Mouse (Mus musculus) embryo, embryonic 11 days (tissue): ENCODE results near the gene Cdk18.

Experiments
- DNase-seq: peaks from one replicate; pipeline ENCODE4 v3.0.0-alpha.2; 2015

Cdk18 gene

GRCm38 (mm10) chr1:132109368-132109767, 30.1 kb downstream of the Cdk18 start:
- no peak for DNase-seq

DNA sequence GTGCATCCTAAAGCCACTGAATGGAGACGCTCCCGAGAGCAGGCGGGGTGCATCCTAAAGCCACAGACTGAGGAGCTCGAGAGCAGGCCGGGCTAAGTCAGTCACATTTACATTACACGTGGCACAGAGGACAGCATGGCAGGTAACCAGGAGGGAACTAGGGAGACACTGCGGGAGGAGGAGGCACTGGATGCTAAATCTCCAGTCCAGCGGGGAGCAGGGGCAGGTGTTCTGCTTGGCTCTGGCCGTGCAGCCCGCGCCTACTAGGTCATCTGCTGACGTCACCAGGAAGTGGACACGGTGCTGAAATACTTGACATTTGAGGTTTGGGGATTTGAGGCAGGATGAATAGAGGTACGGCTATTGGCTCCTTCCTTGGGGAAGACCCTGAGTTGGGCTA, 35.1 kb downstream of the Cdk18 start:
- no peak for DNase-seq

DNA sequence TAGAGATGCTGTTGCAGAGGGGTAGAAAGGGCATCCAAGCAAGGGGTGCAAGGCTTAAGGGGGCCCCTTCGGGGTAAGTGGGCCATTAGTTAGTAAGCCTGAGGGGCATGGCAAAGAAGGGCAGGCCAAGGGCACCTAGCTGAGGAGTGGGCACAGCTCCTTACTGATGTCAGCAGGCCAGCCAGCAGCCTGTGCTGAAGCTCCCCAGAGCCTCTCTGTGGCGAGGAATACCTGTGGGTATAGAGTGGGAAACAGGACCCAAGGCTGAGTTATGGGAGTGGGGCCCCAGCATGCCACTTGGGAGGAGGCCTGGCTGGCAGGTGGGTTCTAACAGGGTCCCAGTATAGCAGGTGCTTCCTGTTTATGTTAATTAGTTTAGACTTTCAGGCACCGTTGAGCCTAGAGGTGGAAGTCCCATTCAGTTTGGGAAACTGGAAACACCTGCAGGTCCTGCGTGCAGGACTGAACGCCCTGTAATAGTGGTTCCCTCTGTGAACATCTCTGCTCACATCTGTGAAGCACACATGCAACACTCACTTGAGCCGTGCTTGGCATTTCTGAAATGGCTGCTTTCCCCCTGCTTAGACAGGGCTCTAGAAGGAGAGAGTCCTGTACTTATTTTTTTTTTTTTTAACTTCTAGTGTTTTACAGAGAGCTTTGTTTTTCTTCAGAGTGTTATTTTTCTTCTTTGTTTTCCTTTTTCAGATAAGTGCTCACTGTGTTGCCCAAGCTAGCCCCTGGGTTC, 37.4 kb downstream of the Cdk18 start:
- DNase-seq: no peak

GRCm38 (mm10) chr1:132099775-132100174, 39.7 kb downstream of the Cdk18 start:
- DNase-seq: no peak

- no peak for DNase-seq
These were observed 40.5 kb downstream of the Cdk18 start for GRCm38 (mm10) chr1:132099016-132099415.

- DNase-seq: no peak
These were observed 41.4 kb downstream of the Cdk18 start for GRCm38 (mm10) chr1:132098076-132098475.

GRCm38 (mm10) chr1:132095356-132096004, 44.0 kb downstream of the Cdk18 start:
- peak; percentile 9 for DNase-seq

DNA sequence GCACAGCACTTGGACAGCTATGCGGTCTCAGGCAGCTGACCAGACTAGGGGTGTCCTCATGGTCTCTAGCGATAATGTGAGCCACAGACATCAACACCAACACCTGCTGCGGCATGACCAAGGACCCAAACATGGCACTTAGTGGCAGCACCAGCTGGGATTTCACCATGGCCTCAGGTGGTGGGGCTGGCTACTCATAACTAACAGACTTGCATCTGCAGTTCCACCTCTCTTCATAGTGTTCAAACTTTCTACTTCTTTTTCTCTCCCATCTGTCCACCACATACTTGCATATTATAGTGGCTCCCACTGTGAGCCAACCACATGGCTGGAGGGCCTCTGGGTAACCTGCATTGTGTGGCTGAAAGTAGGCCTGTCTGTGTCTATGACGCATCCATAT, 46.2 kb downstream of the Cdk18 start:
- DNase-seq: no peak

- no peak for DNase-seq
These were observed 49.2 kb downstream of the Cdk18 start for GRCm38 (mm10) chr1:132090266-132090665.

GRCm38 (mm10) chr1:132089767-132090166, 49.7 kb downstream of the Cdk18 start:
- no peak for DNase-seq

DNA sequence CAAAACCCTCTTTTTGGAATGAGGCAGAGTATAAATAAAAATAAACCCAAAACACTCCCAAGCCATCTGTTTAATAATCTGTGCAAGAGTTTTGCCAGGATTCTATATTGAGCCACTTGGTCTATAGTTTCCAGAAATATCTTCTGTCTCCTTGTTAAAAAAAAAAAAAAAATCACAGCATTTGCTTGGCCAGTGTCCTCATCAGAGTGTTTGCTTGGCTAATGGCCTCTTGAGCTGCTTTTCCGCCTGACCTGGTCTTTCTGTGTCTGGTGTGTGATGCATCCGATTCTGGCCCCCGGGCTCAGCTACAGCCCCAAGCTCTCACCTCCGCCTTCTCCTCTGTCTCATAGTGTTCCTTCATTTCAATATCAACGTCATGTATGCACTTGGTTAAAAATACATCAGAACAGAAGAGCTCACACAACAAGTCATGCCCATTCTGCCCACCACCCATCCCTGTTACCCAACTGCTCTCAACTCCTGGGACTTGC, 51.3 kb downstream of the Cdk18 start:
- DNase-seq: no peak

DNA sequence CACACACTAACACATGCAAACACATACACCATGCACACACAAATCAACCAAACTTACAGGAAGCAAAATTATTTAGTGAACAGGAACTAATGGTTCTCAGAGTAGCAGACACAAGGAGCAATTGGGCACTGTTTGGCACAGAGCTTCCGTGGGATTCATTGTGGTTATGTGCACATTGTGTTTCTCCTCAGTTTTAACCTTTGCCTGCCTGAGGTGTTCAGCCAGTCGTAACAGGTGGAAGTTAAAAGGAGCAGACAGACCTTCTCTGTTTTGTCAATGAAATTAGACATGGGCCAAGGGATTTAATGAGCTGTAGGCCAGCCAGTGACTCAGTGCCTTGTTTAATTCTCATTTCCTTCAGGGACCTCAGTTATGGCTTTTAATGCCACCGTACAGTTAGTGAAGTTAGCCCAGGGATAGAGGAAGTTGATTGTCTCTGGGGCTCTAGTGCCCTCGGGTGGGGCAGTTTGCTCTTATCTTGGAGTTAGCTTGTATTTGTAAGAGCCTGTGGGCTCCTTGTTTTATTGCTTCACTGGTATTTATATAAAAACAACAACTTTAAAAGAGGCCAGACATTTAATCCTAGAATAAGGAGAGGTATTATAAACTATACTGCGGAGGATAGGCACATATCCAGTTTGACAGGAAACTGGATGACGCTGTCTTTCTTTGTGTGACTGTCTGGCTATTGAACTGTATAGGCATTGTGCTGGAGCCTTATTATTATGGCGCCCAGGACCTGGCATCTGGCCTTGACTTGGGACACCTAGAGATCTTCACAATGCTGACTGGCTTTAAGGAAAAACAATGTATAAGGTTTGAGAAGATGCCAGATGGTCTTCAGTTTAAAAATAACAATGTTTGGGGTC, 54.1 kb downstream of the Cdk18 start:
- DNase-seq: no peak

DNA sequence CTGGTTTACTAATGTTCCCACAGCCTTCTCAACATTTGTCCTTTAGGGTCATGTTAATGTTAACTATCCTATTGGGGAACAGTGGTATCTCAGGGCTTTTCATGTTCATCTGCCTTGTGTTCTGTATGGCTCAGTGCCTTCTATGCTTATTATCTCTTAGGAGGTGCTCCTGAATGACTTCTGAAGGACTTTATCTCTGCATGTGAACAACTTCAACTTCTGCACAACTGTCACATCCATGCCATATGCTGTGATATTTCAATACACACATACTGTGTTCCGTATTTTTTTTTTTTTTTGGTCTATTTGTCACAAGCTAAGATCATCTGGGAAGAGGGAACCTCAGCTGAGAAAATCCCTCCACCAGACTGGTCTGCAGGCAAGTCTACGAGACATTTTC, 61.1 kb downstream of the Cdk18 start:
- DNase-seq: no peak

GRCm38 (mm10) chr1:132075576-132075975, 63.9 kb downstream of the Cdk18 start:
- DNase-seq: no peak

- no peak for DNase-seq
These were observed 68.8 kb downstream of the Cdk18 start for GRCm38 (mm10) chr1:132070659-132071058.

GRCm38 (mm10) chr1:132069436-132069835, 70.0 kb downstream of the Cdk18 start:
- no peak for DNase-seq

- peak; percentile 78 for DNase-seq
These were observed 71.9 kb downstream of the Cdk18 start, which contains the start of gene Mfsd4a for GRCm38 (mm10) chr1:132067261-132068255. Gene Mfsd4a, minus strand, starts transcription at chr1:132068062.

- DNase-seq: no peak
These were observed 73.9 kb downstream of the Cdk18 start for GRCm38 (mm10) chr1:132065475-132066172.

DNA sequence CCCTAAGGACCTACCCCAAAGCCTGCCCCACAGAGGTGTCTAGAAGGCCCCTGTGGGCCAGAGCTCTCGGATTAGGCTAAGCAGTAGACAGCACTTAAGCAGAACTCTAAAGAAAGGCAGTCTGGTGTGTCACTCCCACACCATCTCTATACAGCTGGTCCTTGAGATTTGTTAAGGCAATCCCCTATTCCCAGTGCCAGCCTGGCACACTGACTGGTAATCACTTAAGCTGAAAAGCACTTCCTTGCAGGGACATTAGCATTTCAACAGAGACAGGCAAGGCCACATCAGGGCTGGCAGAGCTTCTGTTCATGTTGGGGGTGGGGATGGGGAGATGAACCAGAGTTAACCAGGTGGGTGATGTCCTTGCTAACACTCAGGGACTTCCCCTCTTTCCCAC, 74.5 kb downstream of the Cdk18 start:
- DNase-seq: no peak

DNA sequence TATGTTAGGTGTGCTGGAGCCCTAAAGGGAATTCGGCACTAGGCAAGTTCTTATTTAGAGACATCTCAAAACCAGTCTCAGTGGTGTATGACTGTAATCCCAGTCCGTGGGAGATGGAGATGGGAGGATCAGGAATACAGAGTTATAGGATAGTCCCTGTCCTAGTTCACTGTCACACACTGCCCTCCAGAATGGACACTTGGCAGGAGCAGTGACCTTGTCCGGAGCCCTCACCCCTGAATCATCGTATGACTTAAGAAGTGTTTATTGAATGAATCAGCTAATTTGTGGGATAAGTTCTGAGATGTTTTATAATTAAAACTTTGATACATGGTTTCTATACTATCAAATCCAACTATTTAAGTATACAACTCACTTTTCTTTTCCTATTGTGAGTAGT, 76.4 kb downstream of the Cdk18 start:
- DNase-seq: no peak
